Mouse (Mus musculus): ENCODE data around the gene Krtap9-1. TPM values are rescaled to one million over a fixed set of nuclear protein-coding genes. Genes with fewer than 3 reads are reported as not detected.
"Not testable (repeated sequence)": the region's sequence is repeated elsewhere in the genome, so short reads cannot be mapped to it uniquely, and the experiment has no call there.

Krtap9-1 gene
- polyA plus RNA-seq (2014; fragmentation: Nextera tagmentation; extraction: Ambion mirVana), result not detected in 2 replicates

GRCm38 (mm10) chr11:99873089-99873488, at the start of gene Krtap9-1:
Gene Krtap9-1 (plus strand): TSS chr11:99873389.
- not testable (repeated sequence) for H3K4me1 ChIP-seq (ENCODE audit: control insufficient read depth, insufficient read depth, low read length); H3K27me3 ChIP-seq (replicated peaks; ENCODE audit: control insufficient read depth, insufficient read depth, low read length); H3K36me3 ChIP-seq (ENCODE audit: control insufficient read depth, insufficient read depth, low read length); H3K9me3 ChIP-seq (replicated peaks; ENCODE audit: control insufficient read depth, low read length); H3K9ac ChIP-seq (ENCODE audit: low read length); H3K4me3 ChIP-seq (ENCODE audit: low read depth, low read length); ATAC-seq; H3K4me2 ChIP-seq (ENCODE audit: low read length); DNase-seq (ENCODE audit: low spot score); H3K27ac ChIP-seq (ENCODE audit: low read depth, low read length)
- WGBS, result 60% methylated on average over 1 of the region's 1 CpGs

GRCm38 (mm10) chr11:99837966-99838365, 35.2 kb upstream of the Krtap9-1 start, which contains the start of gene 2300003K06Rik:
Gene 2300003K06Rik (minus strand): TSS chr11:99838066.
- Histone ChIP-seq H3K27ac (ENCODE audit: low read depth, low read length) (no peak within 1 kb of the TSS), H3K9me3 (replicated peaks; ENCODE audit: control insufficient read depth, low read length) (no peaks in the 10 kb centered on the region), H3K27me3 (replicated peaks; ENCODE audit: control insufficient read depth, insufficient read depth, low read length) (no peaks in the 10 kb centered on the region), H3K36me3 (ENCODE audit: control insufficient read depth, insufficient read depth, low read length) (no peaks in the 10 kb centered on the region), H3K9ac (ENCODE audit: low read length) (no peak within 1 kb of the TSS), H3K4me1 (ENCODE audit: control insufficient read depth, insufficient read depth, low read length) (no peaks in the 10 kb centered on the region), H3K4me3 (ENCODE audit: low read depth, low read length) (no peak within 1 kb of the TSS), H3K4me2 (ENCODE audit: low read length) (no peak within 1 kb of the TSS)
- no peak for ATAC-seq
- no peak for DNase-seq (ENCODE audit: low spot score)
- 75% methylated on average over 1 of the region's 1 CpGs for WGBS

- DNase-seq (ENCODE audit: low spot score) (peak; percentile 1), ATAC-seq (no peak)
- H3K9me3 ChIP-seq (replicated peaks; ENCODE audit: control insufficient read depth, low read length), result no peaks in the 10 kb centered on the region
- WGBS, result 12% methylated on average over 1 of the region's 1 CpGs
- no peaks in the 10 kb centered on the region for H3K4me1 ChIP-seq (ENCODE audit: control insufficient read depth, insufficient read depth, low read length)
- no peak overlapping the region for H3K27ac ChIP-seq (ENCODE audit: low read depth, low read length)
- no peak overlapping the region for H3K9ac ChIP-seq (ENCODE audit: low read length)
- no peaks in the 10 kb centered on the region for H3K27me3 ChIP-seq (replicated peaks; ENCODE audit: control insufficient read depth, insufficient read depth, low read length)
- no peak overlapping the region for H3K4me3 ChIP-seq (ENCODE audit: low read depth, low read length)
- no peaks in the 10 kb centered on the region for H3K36me3 ChIP-seq (ENCODE audit: control insufficient read depth, insufficient read depth, low read length)
- H3K4me2 ChIP-seq (ENCODE audit: low read length), result no peak overlapping the region
Measured at GRCm38 (mm10) chr11:99842185-99842584, 31.0 kb upstream of the Krtap9-1 start.

GRCm38 (mm10) chr11:99846746-99847145, 26.4 kb upstream of the Krtap9-1 start:
- 87% methylated on average over 2 of the region's 2 CpGs for WGBS

GRCm38 (mm10) chr11:99851508-99851907, 21.7 kb upstream of the Krtap9-1 start, which contains the start of gene Krtap4-16:
Gene Krtap4-16 (minus strand): TSS chr11:99851608.
- Histone ChIP-seq H3K9ac (ENCODE audit: low read length) (no peak within 1 kb of the TSS), H3K4me1 (ENCODE audit: control insufficient read depth, insufficient read depth, low read length) (no peaks in the 10 kb centered on the region), H3K4me3 (ENCODE audit: low read depth, low read length) (no peak within 1 kb of the TSS), H3K36me3 (ENCODE audit: control insufficient read depth, insufficient read depth, low read length) (no peaks in the 10 kb centered on the region), H3K27ac (ENCODE audit: low read depth, low read length) (no peak within 1 kb of the TSS), H3K4me2 (ENCODE audit: low read length) (no peak within 1 kb of the TSS), H3K9me3 (replicated peaks; ENCODE audit: control insufficient read depth, low read length) (no peaks in the 10 kb centered on the region), H3K27me3 (replicated peaks; ENCODE audit: control insufficient read depth, insufficient read depth, low read length) (no peaks in the 10 kb centered on the region)
- ATAC-seq (no peak), DNase-seq (ENCODE audit: low spot score) (no peak)

More at GRCm38 (mm10) chr11:99846746-99847145, 26.4 kb upstream of the Krtap9-1 start:
- no peak for DNase-seq (ENCODE audit: low spot score)
- Histone ChIP-seq H3K27ac (ENCODE audit: low read depth, low read length) (no peak overlapping the region), H3K4me1 (ENCODE audit: control insufficient read depth, insufficient read depth, low read length) (no peaks in the 10 kb centered on the region), H3K4me3 (ENCODE audit: low read depth, low read length) (no peak overlapping the region), H3K9ac (ENCODE audit: low read length) (no peak overlapping the region), H3K36me3 (ENCODE audit: control insufficient read depth, insufficient read depth, low read length) (no peaks in the 10 kb centered on the region), H3K27me3 (replicated peaks; ENCODE audit: control insufficient read depth, insufficient read depth, low read length) (no peaks in the 10 kb centered on the region), H3K9me3 (replicated peaks; ENCODE audit: control insufficient read depth, low read length) (no peaks in the 10 kb centered on the region), H3K4me2 (ENCODE audit: low read length) (no peak overlapping the region)
- no peak for ATAC-seq

- WGBS, result 55% methylated on average over 3 of the region's 3 CpGs
- ATAC-seq (no peak), DNase-seq (ENCODE audit: low spot score) (peak; percentile 60)
- H3K36me3 ChIP-seq (ENCODE audit: control insufficient read depth, insufficient read depth, low read length), result no peaks in the 10 kb centered on the region
- no peak overlapping the region for H3K27ac ChIP-seq (ENCODE audit: low read depth, low read length)
- H3K4me2 ChIP-seq (ENCODE audit: low read length), result no peak overlapping the region
- H3K9ac ChIP-seq (ENCODE audit: low read length), result no peak overlapping the region
- H3K9me3 ChIP-seq (replicated peaks; ENCODE audit: control insufficient read depth, low read length), result no peaks in the 10 kb centered on the region
- no peaks in the 10 kb centered on the region for H3K4me1 ChIP-seq (ENCODE audit: control insufficient read depth, insufficient read depth, low read length)
- H3K27me3 ChIP-seq (replicated peaks; ENCODE audit: control insufficient read depth, insufficient read depth, low read length), result no peaks in the 10 kb centered on the region
- H3K4me3 ChIP-seq (ENCODE audit: low read depth, low read length), result no peak overlapping the region
Measured at GRCm38 (mm10) chr11:99854121-99854520, 19.1 kb upstream of the Krtap9-1 start.

- Histone ChIP-seq H3K9ac (ENCODE audit: low read length) (no peak within 1 kb of the TSS), H3K4me1 (ENCODE audit: control insufficient read depth, insufficient read depth, low read length) (no peaks in the 10 kb centered on the region), H3K27ac (ENCODE audit: low read depth, low read length) (no peak within 1 kb of the TSS), H3K27me3 (replicated peaks; ENCODE audit: control insufficient read depth, insufficient read depth, low read length) (no peaks in the 10 kb centered on the region), H3K36me3 (ENCODE audit: control insufficient read depth, insufficient read depth, low read length) (no peaks in the 10 kb centered on the region), H3K4me2 (ENCODE audit: low read length) (no peak within 1 kb of the TSS), H3K4me3 (ENCODE audit: low read depth, low read length) (no peak within 1 kb of the TSS), H3K9me3 (replicated peaks; ENCODE audit: control insufficient read depth, low read length) (no peaks in the 10 kb centered on the region)
- DNase-seq (ENCODE audit: low spot score) (no peak), ATAC-seq (no peak)
- 87% methylated on average over 2 of the region's 2 CpGs for WGBS
Measured at GRCm38 (mm10) chr11:99857617-99858016, 15.6 kb upstream of the Krtap9-1 start, which contains the start of gene Gm11568. Gene Gm11568 (plus strand): TSS chr11:99857917.

- WGBS, result 60% methylated on average over 2 of the region's 2 CpGs
- ATAC-seq, result no peak
Measured at GRCm38 (mm10) chr11:99858761-99859160, 14.4 kb upstream of the Krtap9-1 start.

GRCm38 (mm10) chr11:99864176-99864575, 9.0 kb upstream of the Krtap9-1 start, which contains the start of gene Gm11559:
Gene Gm11559 (plus strand): TSS chr11:99864476.
- not testable (repeated sequence) for H3K4me3 ChIP-seq (ENCODE audit: low read depth, low read length); H3K36me3 ChIP-seq (ENCODE audit: control insufficient read depth, insufficient read depth, low read length); H3K4me2 ChIP-seq (ENCODE audit: low read length); H3K9me3 ChIP-seq (replicated peaks; ENCODE audit: control insufficient read depth, low read length); H3K27ac ChIP-seq (ENCODE audit: low read depth, low read length); H3K9ac ChIP-seq (ENCODE audit: low read length); H3K27me3 ChIP-seq (replicated peaks; ENCODE audit: control insufficient read depth, insufficient read depth, low read length); DNase-seq (ENCODE audit: low spot score); H3K4me1 ChIP-seq (ENCODE audit: control insufficient read depth, insufficient read depth, low read length); ATAC-seq
- 53% methylated on average over 1 of the region's 1 CpGs for WGBS

More at GRCm38 (mm10) chr11:99858761-99859160, 14.4 kb upstream of the Krtap9-1 start:
- H3K4me2 ChIP-seq (ENCODE audit: low read length), result no peak overlapping the region
- H3K36me3 ChIP-seq (ENCODE audit: control insufficient read depth, insufficient read depth, low read length), result no peaks in the 10 kb centered on the region
- H3K9me3 ChIP-seq (replicated peaks; ENCODE audit: control insufficient read depth, low read length), result no peaks in the 10 kb centered on the region
- DNase-seq (ENCODE audit: low spot score), result no peak
- H3K4me3 ChIP-seq (ENCODE audit: low read depth, low read length), result no peak overlapping the region
- H3K4me1 ChIP-seq (ENCODE audit: control insufficient read depth, insufficient read depth, low read length), result no peaks in the 10 kb centered on the region
- H3K9ac ChIP-seq (ENCODE audit: low read length), result no peak overlapping the region
- no peaks in the 10 kb centered on the region for H3K27me3 ChIP-seq (replicated peaks; ENCODE audit: control insufficient read depth, insufficient read depth, low read length)
- H3K27ac ChIP-seq (ENCODE audit: low read depth, low read length), result no peak overlapping the region

Data from forebrain, embryonic 14.5 days (tissue).